Mouse (Mus musculus) midbrain, embryonic 16.5 days (tissue): Measurements from ENCODE around the gene BC052040. TPM values are rescaled to one million over a fixed set of nuclear protein-coding genes. Genes with fewer than 3 reads are reported as not detected.
A peak's percentile ranks its signal among the peaks of the same experiment; 100 is the strongest.

Experiments used
- ATAC-seq: fragments of 200-750 bp; cut with Nextera tagmentation; 2 replicates; pipeline ENCODE4 v1.8.0; 2017; ENCODE audit warnings: moderate TSS enrichment
- H3K27ac ChIP-seq: fragments of 300-500 bp; sonication (generic); 2 replicates; pipeline ENCODE4 v1.5.1; 2014; ENCODE audit warnings: mild to moderate bottlenecking, low read length, mixed read lengths
- H3K27me3 ChIP-seq: fragments of 300-500 bp; sonication (generic); 2 replicates; pipeline ENCODE4 v1.6.1; 2014; ENCODE audit warnings: low read depth, low read length, mixed read lengths; ENCODE audit not compliant: control insufficient read depth, insufficient read depth
- H3K36me3 ChIP-seq: fragments of 300-500 bp; sonication (generic); 2 replicates; pipeline ENCODE4 v1.6.1; 2014; ENCODE audit warnings: mild to moderate bottlenecking, low read length, moderate library complexity, mixed read lengths; ENCODE audit not compliant: control insufficient read depth, insufficient read depth
- H3K4me1 ChIP-seq: fragments of 300-500 bp; sonication (generic); 2 replicates; pipeline ENCODE4 v1.6.1; 2014; ENCODE audit warnings: mild to moderate bottlenecking, low read length, mixed read lengths; ENCODE audit not compliant: control insufficient read depth, insufficient read depth
- H3K4me2 ChIP-seq: fragments of 300-500 bp; sonication (generic); 2 replicates; pipeline ENCODE4 v1.6.1; 2014; ENCODE audit warnings: mild to moderate bottlenecking, low read length, mixed read lengths
- H3K4me3 ChIP-seq: fragments of 300-500 bp; sonication (generic); 2 replicates; pipeline ENCODE4 v1.5.1; 2014; ENCODE audit warnings: low read depth, mild to moderate bottlenecking, low read length, moderate library complexity, mixed read lengths
- H3K9ac ChIP-seq: fragments of 300-500 bp; sonication (generic); 2 replicates; pipeline ENCODE4 v1.6.1; 2014; ENCODE audit warnings: low read depth, low read length, mixed read lengths
- H3K9me3 ChIP-seq: fragments of 300-500 bp; sonication (generic); replicated peaks from 2 replicates; pipeline ENCODE4 v1.6.1; 2014; ENCODE audit warnings: mild to moderate bottlenecking, low read length, mixed read lengths; ENCODE audit not compliant: control insufficient read depth, poor library complexity, severe bottlenecking
- WGBS: fragments of 180-500 bp; shearing (Covaris S2); extraction: QIAGEN DNeasy Blood & Tissue Kit; methylation state at CpG from one replicate; pipeline ENCODE4 v1.1.7; 2014; 5-methylcytosine and 5-hydroxymethylcytosine counted together
- polyA plus RNA-seq: library from polyadenylated mRNA; unstranded; fragments of >200 nt; fragmentation: Nextera tagmentation; extraction: Ambion mirVana; gene quantifications from 2 replicates; pipeline ENCODE4 v1.2.1, GENCODE M21; 2015

Gene BC052040
- polyA plus RNA-seq, 1 experiment from 2014 or later, result 21.7 TPM

DNA sequence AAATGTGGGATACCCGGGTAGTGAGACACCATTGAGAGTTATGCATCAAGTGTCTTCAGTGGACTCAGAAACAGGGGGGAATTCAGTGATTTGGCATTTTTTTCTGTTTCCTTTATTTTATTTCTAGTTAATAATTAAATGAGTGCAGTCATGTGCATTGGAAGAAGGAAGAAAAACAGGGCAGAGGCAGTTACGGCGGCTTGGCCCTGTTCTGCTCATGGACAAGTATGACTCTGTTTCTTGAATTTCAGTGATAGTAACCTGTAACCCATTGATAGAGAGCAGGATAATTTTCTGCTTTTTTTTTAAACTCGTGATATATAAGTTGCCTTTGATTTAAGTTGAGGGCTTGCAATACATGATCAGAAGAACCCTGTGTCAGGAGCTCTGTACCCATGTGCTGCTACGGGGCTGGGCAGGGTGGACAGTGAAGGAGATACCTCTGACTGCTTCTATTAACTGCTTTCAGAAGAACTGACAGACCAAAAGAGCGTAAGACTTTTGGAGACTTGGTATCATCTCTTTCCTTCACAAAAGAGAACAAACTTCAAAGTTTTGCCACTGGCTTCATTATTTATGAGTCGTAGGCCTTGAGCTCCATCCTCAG lies 91.6 kb downstream of the BC052040 start:
- no peaks in the 10 kb centered on the region for H3K36me3 ChIP-seq
- WGBS, result 89% methylated on average over 7 of the region's 7 CpGs

DNA sequence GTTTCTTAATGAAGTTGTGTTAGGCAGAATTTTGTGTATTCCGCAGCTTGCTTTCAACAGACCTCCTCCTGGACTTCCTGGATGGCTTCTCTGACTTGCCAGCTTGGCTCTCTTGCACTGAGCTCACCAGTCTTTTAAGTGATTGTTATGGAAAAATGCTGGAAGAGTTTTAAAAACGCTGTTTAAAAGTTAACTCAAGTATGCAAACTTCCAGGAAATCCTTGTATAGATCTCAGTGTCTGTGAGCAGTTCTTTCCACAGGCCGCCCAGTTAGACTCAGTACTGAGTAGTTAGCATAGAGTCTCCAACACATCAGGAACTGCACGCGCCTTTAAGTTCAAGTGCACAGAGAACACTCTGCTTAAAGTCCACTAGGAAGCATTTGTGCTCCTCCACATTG lies 97.3 kb downstream of the BC052040 start:
- no peaks in the 10 kb centered on the region for H3K27me3 ChIP-seq
- H3K9ac ChIP-seq, result no peak overlapping the region
- H3K27ac ChIP-seq, result no peak overlapping the region
- no peak overlapping the region for H3K4me2 ChIP-seq
- H3K4me3 ChIP-seq, result no peak overlapping the region
- H3K36me3 ChIP-seq, result no peaks in the 10 kb centered on the region
- WGBS, result 81% methylated on average over 5 of the region's 5 CpGs
- H3K4me1 ChIP-seq, result no peaks in the 10 kb centered on the region
- ATAC-seq, result no peak
- H3K9me3 ChIP-seq, result no peaks in the 10 kb centered on the region

More for the DNA sequence above, 91.6 kb downstream of the BC052040 start:
- Histone ChIP-seq H3K9ac (no peak overlapping the region), H3K4me3 (no peak overlapping the region), H3K9me3 (no peaks in the 10 kb centered on the region), H3K27me3 (no peaks in the 10 kb centered on the region), H3K27ac (no peak overlapping the region), H3K4me1 (no peaks in the 10 kb centered on the region), H3K4me2 (no peak overlapping the region)
- no peak for ATAC-seq

DNA sequence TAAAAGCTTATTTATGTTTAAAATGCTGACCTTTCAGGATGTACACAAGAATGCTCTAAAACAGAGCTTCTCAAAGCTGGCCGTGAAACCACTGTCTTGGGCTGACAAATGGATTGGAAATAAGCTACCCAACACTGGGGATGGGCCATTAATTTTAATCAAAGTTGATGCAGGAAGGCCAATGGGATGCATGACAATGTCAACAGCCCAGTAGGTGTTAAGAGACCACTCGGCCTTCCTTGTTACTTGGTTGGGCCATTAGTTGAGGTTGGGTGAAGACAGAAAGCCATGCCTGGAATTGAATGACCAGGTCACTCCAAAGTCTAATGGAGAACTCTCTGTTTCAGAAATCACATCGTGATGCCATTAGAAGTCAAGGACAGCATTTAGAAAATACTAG lies 103.7 kb downstream of the BC052040 start:
- Histone ChIP-seq H3K4me2 (no peak overlapping the region), H3K36me3 (no peaks in the 10 kb centered on the region), H3K9me3 (no peaks in the 10 kb centered on the region), H3K4me1 (no peaks in the 10 kb centered on the region), H3K27ac (no peak overlapping the region), H3K9ac (no peak overlapping the region), H3K27me3 (no peaks in the 10 kb centered on the region), H3K4me3 (no peak overlapping the region)
- WGBS, result 77% methylated on average over 3 of the region's 3 CpGs
- ATAC-seq, result no peak

DNA sequence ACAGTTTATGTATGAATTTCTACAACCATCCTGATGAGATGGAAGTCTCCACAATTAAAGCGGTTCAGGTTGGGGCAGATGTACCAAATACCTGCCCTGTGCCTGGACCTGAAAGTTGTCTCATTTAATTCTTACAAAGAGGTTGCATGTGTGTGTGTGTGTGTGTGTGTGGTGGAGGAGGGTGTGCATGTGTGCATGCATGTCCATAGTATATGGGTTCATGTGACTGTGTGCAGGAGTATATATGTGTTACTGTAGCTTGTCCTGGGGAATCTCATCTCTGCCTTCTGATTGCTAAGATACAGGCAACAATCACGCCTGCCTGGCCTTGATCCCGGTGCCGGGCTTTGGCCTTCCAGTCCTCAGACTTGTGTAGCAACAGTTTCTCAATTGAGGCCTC lies 106.1 kb downstream of the BC052040 start:
- ATAC-seq, result peak; percentile 51; the same call in 1 of the 2 replicates
- H3K4me2 ChIP-seq, result no peak overlapping the region
- no peaks in the 10 kb centered on the region for H3K27me3 ChIP-seq
- 97% methylated on average over 4 of the region's 4 CpGs for WGBS
- H3K9ac ChIP-seq, result no peak overlapping the region
- H3K27ac ChIP-seq, result no peak overlapping the region
- H3K36me3 ChIP-seq, result no peaks in the 10 kb centered on the region
- H3K4me1 ChIP-seq, result no peaks in the 10 kb centered on the region
- H3K9me3 ChIP-seq, result no peaks in the 10 kb centered on the region
- no peak overlapping the region for H3K4me3 ChIP-seq

DNA sequence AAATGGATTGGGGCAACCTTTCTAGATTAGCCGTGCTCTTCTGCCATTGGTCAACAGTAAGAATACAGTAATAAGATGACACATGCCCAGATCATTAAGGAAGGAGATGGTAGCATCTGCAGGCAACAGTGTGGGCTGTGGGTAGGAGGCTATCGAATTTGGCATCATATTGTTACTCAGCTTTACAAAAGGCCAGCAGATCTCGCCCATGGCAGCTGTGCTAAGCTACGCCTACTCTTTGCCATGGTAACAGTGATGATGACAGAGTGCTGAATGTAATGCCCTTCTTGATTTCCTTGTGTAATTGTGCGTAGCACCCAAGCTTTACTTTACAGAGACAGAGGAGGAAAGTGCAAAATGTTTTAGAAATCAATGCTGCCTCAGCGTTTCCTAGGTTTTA lies 106.8 kb downstream of the BC052040 start:
- Histone ChIP-seq H3K4me3 (no peak overlapping the region), H3K9ac (no peak overlapping the region), H3K9me3 (no peaks in the 10 kb centered on the region), H3K4me1 (no peaks in the 10 kb centered on the region), H3K36me3 (no peaks in the 10 kb centered on the region), H3K27ac (no peak overlapping the region), H3K27me3 (no peaks in the 10 kb centered on the region), H3K4me2 (no peak overlapping the region)
- 60% methylated on average over 6 of the region's 6 CpGs for WGBS
- ATAC-seq, result peak; percentile 48; the same call in 1 of the 2 replicates

DNA sequence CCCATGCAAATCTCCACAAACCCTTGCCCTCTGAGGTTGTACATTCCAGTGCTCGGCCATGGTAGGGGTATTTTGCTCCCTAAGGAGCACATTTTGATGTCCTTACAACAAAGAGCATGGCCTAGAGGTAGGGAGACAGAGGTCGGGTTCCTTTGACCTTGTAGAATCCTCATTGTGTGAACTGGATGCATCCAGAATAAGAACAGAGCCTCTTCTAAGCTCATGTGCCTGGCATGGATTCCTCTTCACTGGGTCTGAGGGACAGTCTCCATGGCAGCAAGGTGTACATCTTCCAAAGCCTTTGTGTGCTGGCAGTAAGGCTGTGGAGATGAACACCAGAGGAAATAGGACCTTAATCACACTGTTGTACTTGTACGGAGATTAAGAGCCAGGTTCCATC lies 112.3 kb downstream of the BC052040 start:
- Histone ChIP-seq H3K27ac (no peak overlapping the region), H3K4me1 (no peaks in the 10 kb centered on the region), H3K27me3 (no peaks in the 10 kb centered on the region), H3K9me3 (no peaks in the 10 kb centered on the region), H3K4me3 (no peak overlapping the region), H3K9ac (no peak overlapping the region), H3K36me3 (no peaks in the 10 kb centered on the region), H3K4me2 (no peak overlapping the region)
- no peak for ATAC-seq
- 57% methylated on average over 3 of the region's 3 CpGs for whole genome bisulfite sequencing

DNA sequence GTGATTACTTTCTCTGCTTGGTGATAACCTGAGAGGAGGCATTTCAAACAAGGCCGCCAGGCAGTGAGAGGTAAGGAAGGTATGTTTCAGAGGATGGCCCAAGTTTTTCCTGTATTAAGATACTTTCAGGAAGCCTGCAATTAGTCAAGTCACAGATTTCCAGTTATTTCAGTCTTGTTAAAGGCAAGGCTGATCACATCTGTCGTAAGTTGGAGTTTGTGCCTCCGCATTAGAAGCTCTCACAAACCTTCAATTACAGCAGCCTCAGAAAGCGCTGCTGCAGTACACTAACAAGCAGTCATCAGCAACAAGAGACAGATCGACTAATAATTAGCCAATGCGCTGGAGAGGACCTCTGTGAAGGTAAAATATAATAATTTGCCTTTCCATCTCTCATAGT lies 112.9 kb downstream of the BC052040 start:
- H3K9me3 ChIP-seq, result no peaks in the 10 kb centered on the region
- H3K9ac ChIP-seq, result no peak overlapping the region
- no peaks in the 10 kb centered on the region for H3K36me3 ChIP-seq
- no peak for ATAC-seq
- no peak overlapping the region for H3K27ac ChIP-seq
- no peaks in the 10 kb centered on the region for H3K4me1 ChIP-seq
- no peak overlapping the region for H3K4me3 ChIP-seq
- no peak overlapping the region for H3K4me2 ChIP-seq
- H3K27me3 ChIP-seq, result no peaks in the 10 kb centered on the region
- WGBS, result 86% methylated on average over 6 of the region's 6 CpGs

DNA sequence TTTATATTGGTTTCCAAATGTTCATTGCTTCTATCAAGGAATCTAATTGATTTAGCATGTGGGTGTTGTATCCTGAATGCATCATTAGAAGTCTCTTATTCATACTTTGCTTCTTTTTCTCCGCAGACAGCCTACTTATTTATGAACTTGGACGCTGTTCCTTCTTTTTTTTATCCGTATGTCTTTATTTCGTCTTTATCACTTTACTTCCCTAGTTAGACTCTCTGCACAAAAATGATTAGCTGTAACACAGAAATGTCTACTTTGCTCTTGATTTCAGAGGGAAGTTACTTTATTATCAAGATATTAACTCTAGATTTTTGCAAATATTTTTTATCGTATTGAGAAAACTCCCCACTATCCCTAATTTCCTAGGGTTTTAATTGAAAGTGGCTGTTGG lies 117.5 kb downstream of the BC052040 start:
- H3K9ac ChIP-seq, result no peak overlapping the region
- no peak overlapping the region for H3K27ac ChIP-seq
- H3K4me1 ChIP-seq, result no peaks in the 10 kb centered on the region
- no peak overlapping the region for H3K4me2 ChIP-seq
- peaks cover 5% of the 10 kb centered on the region; the same call in 1 of the 2 replicates for H3K36me3 ChIP-seq
- 93% methylated on average over 5 of the region's 5 CpGs for WGBS
- H3K4me3 ChIP-seq, result no peak overlapping the region
- H3K27me3 ChIP-seq, result no peaks in the 10 kb centered on the region
- H3K9me3 ChIP-seq, result no peaks in the 10 kb centered on the region
- ATAC-seq, result no peak

DNA sequence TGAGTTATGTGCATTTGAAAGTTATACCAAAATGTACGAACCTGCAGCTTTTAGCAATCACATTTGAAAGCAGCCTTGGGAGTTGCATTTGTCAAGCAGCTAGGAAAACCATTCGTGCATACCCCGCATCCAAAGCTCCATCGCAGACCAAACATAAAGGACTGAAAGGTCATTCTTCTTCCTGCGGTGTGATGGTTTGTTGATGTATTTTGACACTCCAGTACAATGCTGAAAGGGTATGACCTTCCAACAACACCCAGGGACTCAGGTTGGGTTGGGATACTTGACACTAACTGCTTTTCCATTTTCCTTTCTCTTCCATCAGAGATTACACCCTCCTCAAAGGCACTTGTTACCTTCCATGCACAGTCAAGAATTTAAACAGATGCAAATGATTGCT lies 121.1 kb downstream of the BC052040 start:
- no peak overlapping the region for H3K4me3 ChIP-seq
- H3K9me3 ChIP-seq, result no peaks in the 10 kb centered on the region
- no peaks in the 10 kb centered on the region for H3K27me3 ChIP-seq
- H3K36me3 ChIP-seq, result peaks cover 5% of the 10 kb centered on the region; the same call in 1 of the 2 replicates
- 75% methylated on average over 5 of the region's 5 CpGs for WGBS
- ATAC-seq, result no peak
- H3K4me1 ChIP-seq, result no peaks in the 10 kb centered on the region
- H3K9ac ChIP-seq, result no peak overlapping the region
- no peak overlapping the region for H3K27ac ChIP-seq
- no peak overlapping the region for H3K4me2 ChIP-seq
